Mouse (Mus musculus) CH12.LX (cell line): ENCODE results near the gene Lpin2. TPM values are rescaled to one million over a fixed set of nuclear protein-coding genes. Genes with fewer than 3 reads are reported as not detected.

ENCODE experiments used
- DNase-seq: peaks from one replicate; pipeline ENCODE4 v3.0.0-alpha.2; 2013; ENCODE audit errors: extremely low read depth
- H3K27ac ChIP-seq: 2 replicates; pipeline ENCODE4 v1.5.1; 2012; ENCODE audit warnings: low read depth, mild to moderate bottlenecking, control low read depth, moderate library complexity; ENCODE audit not compliant: insufficient read depth
- H3K27me3 ChIP-seq: replicated peaks from 2 replicates; pipeline ENCODE3; 2012; ENCODE audit warnings: inconsistent platforms
- H3K36me3 ChIP-seq, 2 experiments: replicated peaks in 1 of 2; 2 replicates each; pipeline versions ENCODE3 to v1.6.1; 2012; ENCODE audit warnings: inconsistent platforms in 1 of 2, low read length in 1 of 2, mild to moderate bottlenecking in 1 of 2, mixed read lengths in 1 of 2, moderate library complexity in 1 of 2; ENCODE audit not compliant: control insufficient read depth in 1 of 2, insufficient read depth in 1 of 2
- H3K4me1 ChIP-seq, 2 experiments: 2 replicates each; pipeline ENCODE4 v1.6.1; 2012; ENCODE audit warnings: inconsistent platforms in 1 of 2, moderate library complexity in 1 of 2; ENCODE audit not compliant: insufficient read depth in 2 of 2, control insufficient read depth in 1 of 2
- H3K4me2 ChIP-seq: 2 replicates; pipeline ENCODE4 v1.6.1; 2012; ENCODE audit warnings: low read depth, mild to moderate bottlenecking, control low read depth; ENCODE audit not compliant: poor library complexity, insufficient read depth, severe bottlenecking
- H3K4me3 ChIP-seq, 3 experiments: fragments of 150-350 bp in 1 of 3; sonication (generic) in 1 of 3; replicated peaks in 1 of 3; 2 replicates each; pipeline versions ENCODE3 to v1.5.1; 2011 to 2012; ENCODE audit warnings: low read depth in 2 of 3, low read length in 2 of 3, mild to moderate bottlenecking in 2 of 3, moderate library complexity in 2 of 3, control low read depth in 1 of 3, improper control_type of control experiment in 1 of 3, inconsistent platforms in 1 of 3, mixed read lengths in 1 of 3; ENCODE audit not compliant: poor library complexity in 1 of 3
- H3K79me2 ChIP-seq: replicated peaks from 2 replicates; pipeline ENCODE4 v1.6.1; 2012; ENCODE audit warnings: mild to moderate bottlenecking, moderate library complexity; ENCODE audit not compliant: control insufficient read depth, poor library complexity, insufficient read depth, severe bottlenecking; ENCODE audit errors: extremely low read depth
- H3K9ac ChIP-seq: 2 replicates; pipeline ENCODE4 v1.6.1; 2012; ENCODE audit warnings: low read depth, mild to moderate bottlenecking, control low read depth, moderate library complexity; ENCODE audit not compliant: insufficient read depth
- H3K9me3 ChIP-seq: replicated peaks from 2 replicates; pipeline ENCODE3; 2012; ENCODE audit warnings: low read length, inconsistent platforms, mixed read lengths
- CHD1 ChIP-seq: IDR thresholded peaks from 2 replicates; pipeline ENCODE4 v1.6.1; 2012; ENCODE audit warnings: low read depth, low read length, improper control_type of control experiment, inconsistent platforms
- CHD2 ChIP-seq: IDR thresholded peaks from 2 replicates; pipeline ENCODE4 v1.6.1; 2011; ENCODE audit warnings: low read length, improper control_type of control experiment
- E2F4 ChIP-seq: IDR thresholded peaks from 2 replicates; pipeline ENCODE4 v1.6.1; 2011; ENCODE audit warnings: low read depth, low read length, improper control_type of control experiment; ENCODE audit not compliant: insufficient replicate concordance
- EP300 ChIP-seq: IDR thresholded peaks from 2 replicates; pipeline ENCODE4 v1.6.1; 2011; ENCODE audit warnings: low read length, improper control_type of control experiment
- ETS1 ChIP-seq: conservative IDR thresholded peaks from 2 replicates; pipeline ENCODE4 v1.6.1; 2012; ENCODE audit warnings: low read depth, mild to moderate bottlenecking, inconsistent platforms, low read length, improper control_type of control experiment, moderate library complexity
- GABPA ChIP-seq: IDR thresholded peaks from 2 replicates; pipeline ENCODE4 v1.6.1; 2012; ENCODE audit warnings: low read depth, low read length, improper control_type of control experiment, inconsistent platforms; ENCODE audit not compliant: insufficient replicate concordance
- HCFC1 ChIP-seq: IDR thresholded peaks from 2 replicates; pipeline ENCODE4 v1.6.1; 2012; ENCODE audit warnings: low read depth, mild to moderate bottlenecking, inconsistent platforms, low read length, improper control_type of control experiment
- JUND ChIP-seq: conservative IDR thresholded peaks from 2 replicates; pipeline ENCODE4 v1.6.1; 2011; ENCODE audit warnings: low read depth, low read length, improper control_type of control experiment
- KAT2A ChIP-seq: IDR thresholded peaks from 2 replicates; pipeline ENCODE4 v1.6.1; 2012; ENCODE audit warnings: low read length, improper control_type of control experiment, inconsistent platforms; ENCODE audit not compliant: insufficient replicate concordance
- MAX ChIP-seq: IDR thresholded peaks from 2 replicates; pipeline ENCODE4 v1.6.1; 2011; ENCODE audit warnings: low read length, improper control_type of control experiment
- MAZ ChIP-seq: IDR thresholded peaks from 2 replicates; pipeline ENCODE4 v1.6.1; 2012; ENCODE audit warnings: low read depth, mild to moderate bottlenecking, inconsistent platforms, low read length, improper control_type of control experiment, moderate library complexity
- MEF2A ChIP-seq: IDR thresholded peaks from 2 replicates; pipeline ENCODE4 v1.6.1; 2014; ENCODE audit warnings: low read depth, mild to moderate bottlenecking, inconsistent platforms, low read length, improper control_type of control experiment, borderline replicate concordance
- MXI1 ChIP-seq: IDR thresholded peaks from 2 replicates; pipeline ENCODE4 v1.6.1; 2011; ENCODE audit warnings: mild to moderate bottlenecking, low read depth, low read length, improper control_type of control experiment
- MYC ChIP-seq: IDR thresholded peaks from 2 replicates; pipeline ENCODE4 v1.6.1; 2011; ENCODE audit warnings: low read depth, mild to moderate bottlenecking, improper control_type of control experiment, low read length
- NELFE ChIP-seq: IDR thresholded peaks from 2 replicates; pipeline ENCODE4 v1.6.1; 2011; ENCODE audit warnings: low read depth, low read length, improper control_type of control experiment
- PAX5 ChIP-seq: IDR thresholded peaks from 2 replicates; pipeline ENCODE4 v1.6.1; 2012; ENCODE audit warnings: low read length, inconsistent platforms, mixed read lengths
- POLR2A ChIP-seq: IDR thresholded peaks from 2 replicates; pipeline ENCODE4 v1.6.1; 2011; ENCODE audit warnings: low read depth, mild to moderate bottlenecking, improper control_type of control experiment, low read length
- RCOR1 ChIP-seq: conservative IDR thresholded peaks from 2 replicates; pipeline ENCODE4 v1.6.1; 2012; ENCODE audit warnings: low read depth, mild to moderate bottlenecking, inconsistent platforms, low read length, improper control_type of control experiment
- TBP ChIP-seq: conservative IDR thresholded peaks from 2 replicates; pipeline ENCODE4 v1.6.1; 2011; ENCODE audit warnings: low read depth, low read length, improper control_type of control experiment
- TCF12 ChIP-seq: IDR thresholded peaks from 2 replicates; pipeline ENCODE4 v1.6.1; 2014; ENCODE audit warnings: low read depth, mild to moderate bottlenecking, inconsistent platforms, low read length, improper control_type of control experiment
- UBTF ChIP-seq: IDR thresholded peaks from 2 replicates; pipeline ENCODE4 v1.6.1; 2012; ENCODE audit warnings: low read depth, mild to moderate bottlenecking, inconsistent platforms, low read length, improper control_type of control experiment, moderate library complexity
- USF2 ChIP-seq: conservative IDR thresholded peaks from 2 replicates; pipeline ENCODE4 v1.6.1; 2011; ENCODE audit warnings: low read depth, low read length, improper control_type of control experiment
- ZC3H11A ChIP-seq: IDR thresholded peaks from 2 replicates; pipeline ENCODE4 v1.6.1; 2012; ENCODE audit warnings: low read depth, mild to moderate bottlenecking, inconsistent platforms, low read length, improper control_type of control experiment
- ZMIZ1 ChIP-seq: IDR thresholded peaks from 2 replicates; pipeline ENCODE4 v1.6.1; 2012; ENCODE audit warnings: low read depth, mild to moderate bottlenecking, inconsistent platforms, low read length, improper control_type of control experiment
- dilution Hi-C: fragments of 300-500 bp; cut with MboI; formaldehyde crosslinking; loops from 2 replicates; pipeline ENCODE4 v1.14.3; 2020; ENCODE audit warnings: low sequenced_read_pairs; ENCODE audit not compliant: extremely low pct_unique_long_range_greater_than_20kb, extremely low pct_ligation_motif_present
- in situ Hi-C: fragments of 300-500 bp; cut with MboI; formaldehyde crosslinking; loops from 3 replicates; pipeline ENCODE4 v1.14.3; 2019; ENCODE audit warnings: low sequenced_read_pairs, low pct_ligation_motif_present, low pct_unique_long_range_greater_than_20kb, mixed read lengths
- polyA plus RNA-seq: library from polyadenylated mRNA; unstranded; fragments of >175 nt; gene quantifications from 2 replicates; pipeline ENCODE4 v1.2.1, GENCODE M21; 2012; ENCODE audit warnings: low read depth; ENCODE audit not compliant: insufficient read length
- total RNA-seq, 2 experiments: library from RNA; depleted of rRNA; stranded (reverse); fragments of 300-350 nt in 1 of 2; fragments of >200 nt in 1 of 2; gene quantifications; 2 replicates each; pipeline ENCODE4 v1.2.3; 2012 to 2014

Lpin2 gene
- total and polyA plus RNA-seq, 3 experiments, result 25.4 to 31.4 (median 28.1) TPM

GRCm38 (mm10) chr17:71263136-71263535, 80.8 kb downstream of the Lpin2 start:
- H3K79me2 ChIP-seq, result no peaks in the 10 kb centered on the region
- no peaks in the 10 kb centered on the region for H3K9me3 ChIP-seq
- dilution Hi-C loops, result no loop called here
- no peaks in the 10 kb centered on the region for H3K27me3 ChIP-seq
- H3K36me3 ChIP-seq, result no peaks in the 10 kb centered on the region
- TF ChIP-seq NELFE (no peak), ZC3H11A (no peak), TCF12 (no peak), POLR2A (no peak), HCFC1 (no peak), USF2 (no peak), ZMIZ1 (no peak), PAX5 (no peak), MAZ (no peak), CHD1 (no peak), JUND (no peak)
- no peak for DNase-seq
- in situ Hi-C loops, result no loop called here
- no peaks in the 10 kb centered on the region for H3K4me1 ChIP-seq
- no peak overlapping the region for H3K4me3 ChIP-seq
- no peak overlapping the region for H3K9ac ChIP-seq
- no peak overlapping the region for H3K27ac ChIP-seq
- H3K4me2 ChIP-seq, result no peak overlapping the region

- Histone ChIP-seq H3K36me3 (no peaks in the 10 kb centered on the region), H3K4me3 (no peak overlapping the region), H3K4me1 (no peaks in the 10 kb centered on the region), H3K27me3 (no peaks in the 10 kb centered on the region), H3K27ac (no peak overlapping the region), H3K4me2 (no peak overlapping the region), H3K79me2 (no peaks in the 10 kb centered on the region), H3K9me3 (no peaks in the 10 kb centered on the region), H3K9ac (no peak overlapping the region)
- in situ Hi-C loops, result no loop called here
- dilution Hi-C loops, result no loop called here
- no peak for DNase-seq
- TF ChIP-seq TBP, result no peak
- no peak for TF ChIP-seq MXI1
- no peak for TF ChIP-seq UBTF
- TF ChIP-seq MAZ, result no peak
- no peak for TF ChIP-seq CHD2
- TF ChIP-seq GABPA, result no peak
- TF ChIP-seq E2F4, result no peak
- no peak for TF ChIP-seq TCF12
- no peak for TF ChIP-seq MAX
- TF ChIP-seq PAX5, result no peak
- TF ChIP-seq MEF2A, result no peak
- no peak for TF ChIP-seq KAT2A
- TF ChIP-seq MYC, result no peak
- TF ChIP-seq EP300, result no peak
- TF ChIP-seq ETS1, result no peak
- no peak for TF ChIP-seq RCOR1
Observed at GRCm38 (mm10) chr17:71264739-71265138, 82.4 kb downstream of the Lpin2 start.
